Mouse (Mus musculus) liver, adult 2 months (tissue): ENCODE results near the gene Hoxa2.

ENCODE experiments used
- CTCF ChIP-seq: fragments of 200-500 bp; IDR thresholded peaks from 2 replicates; pipeline ENCODE4 v1.5.1; 2011; ENCODE audit warnings: low read depth, low read length, control low read depth
- POLR2A ChIP-seq: fragments of 200-500 bp; IDR thresholded peaks from 2 replicates; pipeline ENCODE4 v1.6.1; 2011; ENCODE audit warnings: low read length, control low read depth; ENCODE audit not compliant: insufficient read depth; ENCODE audit errors: extremely low read depth

DNA sequence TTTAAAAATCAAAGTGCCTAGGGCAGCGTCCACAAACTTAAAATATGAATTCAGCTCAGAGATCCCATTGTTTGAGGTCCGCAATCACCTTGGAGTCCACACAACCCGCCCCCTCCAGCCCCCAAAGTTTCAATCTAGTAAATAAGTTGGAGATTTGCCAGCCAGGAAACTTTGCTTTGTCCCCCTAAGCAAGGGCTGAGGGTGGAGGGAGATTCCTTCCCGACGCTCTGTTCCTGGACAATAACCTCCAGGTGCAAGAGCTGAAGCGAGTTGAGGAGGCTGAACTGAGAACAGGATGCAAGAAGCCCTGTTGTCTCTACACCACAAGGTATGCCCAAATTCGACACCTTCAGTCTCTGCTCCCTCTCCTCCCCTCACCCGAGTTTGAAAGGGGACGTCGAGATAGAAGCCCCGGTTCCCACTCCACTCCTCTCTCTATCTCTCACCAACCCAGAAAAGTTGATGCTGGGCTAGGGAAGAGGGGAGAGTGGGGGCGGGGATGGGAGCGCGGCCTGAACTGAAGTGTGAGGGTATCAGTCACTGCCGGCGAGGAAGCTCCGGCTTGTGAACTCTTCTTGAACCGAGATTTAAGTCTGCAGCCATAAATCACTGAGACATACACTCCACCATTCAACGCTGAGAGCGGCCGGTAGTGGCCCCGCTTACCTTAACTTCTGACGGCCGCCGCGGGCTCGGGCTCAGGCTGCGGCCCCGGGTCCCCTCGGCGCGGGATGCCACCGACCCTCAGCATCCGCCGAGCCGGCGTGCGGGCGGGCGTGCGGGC lies 10.5 kb upstream of the Hoxa2 start:
- no peak for TF ChIP-seq POLR2A
- TF ChIP-seq CTCF, result no peak
